Mouse (Mus musculus) forebrain, postnatal 0 days (tissue): ENCODE results near the gene Hfm1. TPM values are rescaled to one million over a fixed set of nuclear protein-coding genes. Genes with fewer than 3 reads are reported as not detected.

Experiments
- ATAC-seq: fragments of 200-750 bp; cut with Nextera tagmentation; 2 replicates; pipeline ENCODE4 v1.8.0; 2017; ENCODE audit warnings: mild to moderate bottlenecking, moderate library complexity
- DNase-seq: peaks from one replicate; pipeline ENCODE4 v3.0.0-alpha.2; 2015
- H3K27ac ChIP-seq: fragments of 300-500 bp; sonication (generic); 2 replicates; pipeline ENCODE4 v1.5.1; 2014; ENCODE audit warnings: low read depth, mild to moderate bottlenecking, antibody characterized with exemption, low read length, moderate library complexity, mixed read lengths
- H3K27me3 ChIP-seq: fragments of 300-500 bp; sonication (generic); 2 replicates; pipeline ENCODE4 v1.6.1; 2014; ENCODE audit warnings: mild to moderate bottlenecking, low read length, mixed read lengths; ENCODE audit not compliant: insufficient read depth
- H3K36me3 ChIP-seq: fragments of 300-500 bp; sonication (generic); 2 replicates; pipeline ENCODE4 v1.6.1; 2014; ENCODE audit warnings: mild to moderate bottlenecking, moderate library complexity; ENCODE audit not compliant: insufficient read depth
- H3K4me1 ChIP-seq: fragments of 300-500 bp; sonication (generic); 2 replicates; pipeline ENCODE4 v1.6.1; 2014; ENCODE audit warnings: antibody characterized with exemption; ENCODE audit not compliant: insufficient read depth
- H3K4me2 ChIP-seq: fragments of 300-500 bp; sonication (generic); 2 replicates; pipeline ENCODE4 v1.6.1; 2014; ENCODE audit warnings: low read depth, mild to moderate bottlenecking, moderate library complexity
- H3K4me3 ChIP-seq: fragments of 300-500 bp; sonication (generic); 2 replicates; pipeline ENCODE4 v1.5.1; 2014; ENCODE audit warnings: low read depth, low read length, mixed read lengths
- H3K9ac ChIP-seq: fragments of 300-500 bp; sonication (generic); 2 replicates; pipeline ENCODE4 v1.6.1; 2014; ENCODE audit warnings: mild to moderate bottlenecking
- H3K9me3 ChIP-seq: fragments of 300-500 bp; sonication (generic); 2 replicates; pipeline ENCODE4 v1.6.1; 2016; ENCODE audit warnings: low read length
- CTCF ChIP-seq: sonication (generic); IDR thresholded peaks from 2 replicates; pipeline ENCODE4 v1.5.1; 2016; ENCODE audit warnings: antibody characterized with exemption, control low read depth, low read depth
- WGBS: fragments of 180-500 bp; shearing (Covaris S2); extraction: QIAGEN DNeasy Blood & Tissue Kit; methylation state at CpG from one replicate; pipeline ENCODE4 v1.1.7; 2014; 5-methylcytosine and 5-hydroxymethylcytosine counted together
- microRNA-seq, 2 experiments: library from miRNA; unstranded; fragments of <30 nt; microRNA quantifications; one replicate each; pipeline ENCODE4; 2016
- polyA plus RNA-seq: library from polyadenylated mRNA; unstranded; fragments of >200 nt; fragmentation: Nextera tagmentation; extraction: Ambion mirVana; gene quantifications from 2 replicates; pipeline ENCODE4 v1.2.1, GENCODE M21; 2015
- total RNA-seq: library from RNA; depleted of rRNA; stranded (reverse); fragments of >200 nt; gene quantifications from 2 replicates; pipeline ENCODE4 v1.2.3, GENCODE M21; 2014; rRNA removed

Hfm1 gene
- total and polyA plus RNA-seq, 2 experiments from 2014 or later = 4.3 to 8.4 TPM

- Histone ChIP-seq H3K4me2 (peak overlapping the region; percentile 54), H3K4me1 (peaks cover 12% of the 10 kb centered on the region; the same call in 1 of the 2 replicates), H3K4me3 (no peak overlapping the region), H3K27me3 (no peaks in the 10 kb centered on the region), H3K27ac (no peak overlapping the region), H3K9me3 (no peaks in the 10 kb centered on the region), H3K9ac (no peak overlapping the region), H3K36me3 (no peaks in the 10 kb centered on the region)
- no peak for TF ChIP-seq CTCF
- ATAC-seq (peak; percentile 44; the same call in 1 of the 2 replicates), DNase-seq (no peak)
- 18% methylated on average over 9 of the region's 9 CpGs for WGBS
These were observed 124.8 kb downstream of the Hfm1 start for GRCm38 (mm10) chr5:106801215-106801863.

- ATAC-seq (no peak), DNase-seq (no peak)
- no peak overlapping the region for H3K27ac ChIP-seq
- WGBS = 37% methylated on average over 5 of the region's 5 CpGs
- H3K36me3 ChIP-seq = no peaks in the 10 kb centered on the region
- H3K4me3 ChIP-seq = no peak overlapping the region
- H3K4me2 ChIP-seq = no peak overlapping the region
- H3K27me3 ChIP-seq = no peaks in the 10 kb centered on the region
- peaks cover 12% of the 10 kb centered on the region; the same call in 1 of the 2 replicates for H3K4me1 ChIP-seq
- TF ChIP-seq CTCF = no peak
- H3K9ac ChIP-seq = no peak overlapping the region
- H3K9me3 ChIP-seq = no peaks in the 10 kb centered on the region
These were observed 128.2 kb downstream of the Hfm1 start for GRCm38 (mm10) chr5:106797896-106798295.

- TF ChIP-seq CTCF = peak; percentile 82
- ATAC-seq (peak; percentile 86), DNase-seq (peak; percentile 77)
- Histone ChIP-seq H3K4me3 (no peak overlapping the region), H3K9ac (no peak overlapping the region), H3K9me3 (no peaks in the 10 kb centered on the region), H3K4me1 (no peaks in the 10 kb centered on the region), H3K27ac (no peak overlapping the region), H3K36me3 (no peaks in the 10 kb centered on the region), H3K27me3 (no peaks in the 10 kb centered on the region), H3K4me2 (no peak overlapping the region)
- WGBS = 14% methylated on average over 6 of the region's 6 CpGs
These were observed 134.9 kb downstream of the Hfm1 start for GRCm38 (mm10) chr5:106791241-106791572.

GRCm38 (mm10) chr5:106790496-106791240 lies 135.5 kb downstream of the Hfm1 start:
- H3K4me2 ChIP-seq = no peak overlapping the region
- H3K9ac ChIP-seq = no peak overlapping the region
- H3K4me3 ChIP-seq = no peak overlapping the region
- ATAC-seq (no peak), DNase-seq (no peak)
- no peaks in the 10 kb centered on the region for H3K9me3 ChIP-seq
- TF ChIP-seq CTCF = no peak
- H3K4me1 ChIP-seq = no peaks in the 10 kb centered on the region
- WGBS = 41% methylated on average over 5 of the region's 5 CpGs
- H3K27ac ChIP-seq = no peak overlapping the region
- no peaks in the 10 kb centered on the region for H3K27me3 ChIP-seq
- H3K36me3 ChIP-seq = no peaks in the 10 kb centered on the region

Small RNA genes lying within 50 kb of the gene (microRNA-seq; reads per million reads assigned to microRNA genes)
- 0 reads per million in 2 experiments for gene Gm27527

Other genes starting within 250 kb of the Hfm1 start
- 114 and 132 TPM in 2 replicates for gene Zfp644, start 229.0 kb downstream of the Hfm1 start, total RNA-seq
- gene Zfp644, start 229.0 kb downstream of the Hfm1 start, polyA plus RNA-seq = 57.1 and 70.8 TPM in 2 replicates
- 29.9 and 36.8 TPM in 2 replicates for gene Cdc7, start 38.0 kb upstream of the Hfm1 start, total RNA-seq
- gene Cdc7, start 38.0 kb upstream of the Hfm1 start, polyA plus RNA-seq = 18.4 and 23.5 TPM in 2 replicates